ENCODE assay signal across 10 mouse cellular contexts in the genomic region with DNA sequence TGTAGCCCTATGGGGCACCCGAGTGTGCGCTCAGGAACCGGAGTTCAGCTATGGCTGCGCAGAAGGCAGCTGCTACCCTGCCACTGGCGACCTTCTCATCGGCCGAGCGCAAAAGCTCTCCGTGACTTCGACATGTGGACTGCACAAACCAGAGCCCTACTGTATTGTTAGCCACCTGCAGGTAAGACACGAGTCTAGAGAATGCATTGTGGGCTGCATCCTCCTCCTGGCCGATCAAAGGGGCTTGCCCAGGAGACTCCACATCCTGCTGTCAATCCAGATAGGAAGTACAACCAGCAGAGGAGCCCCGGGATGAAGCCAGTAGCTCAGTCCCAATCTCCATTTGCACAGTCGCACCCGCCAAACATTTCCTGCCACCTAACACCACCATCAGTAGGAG. TPM values are rescaled to one million over a fixed set of nuclear protein-coding genes. Genes with fewer than 3 reads are reported as not detected.
DNase-seq lines count a peak whose midpoint lies in the region; ATAC-seq and TF ChIP-seq lines count a peak whose summit lies in the region.
"Had no signal": no experiment of that assay in that cellular context is flagged by ENCODE, and none has a peak within 500 bp of the region (broad histone marks: within the 10 kb centered on the region; RNA-seq: fewer than 3 reads in every experiment).

No protein-coding gene starts in this region.

- H3K4me1 ChIP-seq in kidney, embryonic 15.5 days, result peaks cover 82% of the 10 kb centered on the region

- no peak for ATAC-seq in kidney, embryonic 15.5 days (replicated peaks; ENCODE audit: low FRiP score)

- peak overlapping the region; percentile 76 for H3K9ac ChIP-seq in kidney, embryonic 15.5 days

- peak overlapping the region; percentile 95 for H3K27ac ChIP-seq in kidney, embryonic 15.5 days

- no peak for TF ChIP-seq POLR2A in myocyte (IDR thresholded peaks at IDR 0.05; ENCODE audit: insufficient read length, low read depth)

- peak overlapping the region; percentile 75 for H3K4me3 ChIP-seq in kidney, embryonic 15.5 days (replicated peaks)
- H3K4me3 ChIP-seq in myocyte, result peak overlapping the region; percentile 85

- peak overlapping the region; percentile 81 for H3K4me2 ChIP-seq in kidney, embryonic 15.5 days
- peak overlapping the region; percentile 82 for H3K4me2 ChIP-seq in myocyte (ENCODE audit: low read depth)

- peak overlapping the region; percentile 25 for H3ac ChIP-seq in myocyte (ENCODE audit: control insufficient read depth, insufficient read length)

- no peaks in the 10 kb centered on the region for H3K27me3 ChIP-seq in kidney, embryonic 15.5 days
- H3K27me3 ChIP-seq in myocyte (ENCODE audit: control insufficient read depth, insufficient read depth, insufficient read length), result no peaks in the 10 kb centered on the region

- H3K36me3 ChIP-seq in kidney, embryonic 15.5 days, result peaks cover 28% of the 10 kb centered on the region
- H3K36me3 ChIP-seq in myocyte (ENCODE audit: control insufficient read depth, insufficient read depth), result peaks cover 7% of the 10 kb centered on the region

- WGBS in kidney, embryonic 15.5 days, result 3% methylated on average over 15 of the region's 15 CpGs

- peaks cover 33% of the 10 kb centered on the region for H3K79me2 ChIP-seq in myocyte (ENCODE audit: control insufficient read depth, insufficient read depth)

- DNase-seq in right cerebral cortex, postnatal 25 days, result peak; percentile 11
- DNase-seq in right cerebral cortex, postnatal 14 days, result no peak
- peak; percentile 27 to 45 for DNase-seq in heart, adult 18-20 months
- no peak for DNase-seq in natural killer cell, adult 2 months (ENCODE audit: low spot score in 2 of 2)
- no peak for DNase-seq in layer of hippocampus, adult 9-11 months
- DNase-seq in spleen, adult 12 weeks (ENCODE audit: low spot score), result no peak

- H3K9me3 ChIP-seq in kidney, embryonic 15.5 days (replicated peaks), result no peaks in the 10 kb centered on the region

TF ChIP-seq in myocyte, 11 proteins besides CTCF, POLR2A, EP300 and RAD21:
- TF ChIP-seq MYOG (IDR thresholded peaks at IDR 0.05; ENCODE audit: control insufficient read depth in 1 of 3, insufficient read depth in 1 of 3, insufficient read length in 2 of 3, low read depth in 2 of 3), result peak in 2 of 3 experiments; percentile 7 to 26
- no peak for TF ChIP-seq E2F4 (IDR thresholded peaks at IDR 0.05; ENCODE audit: insufficient read depth)

RNA-seq across cellular contexts. Expression of gene Lamb1, which starts 1.7 kb away (rescaled TPM):
- total RNA-seq in heart, adult 18-20 months (2021), result 10 to 100 TPM; 49.0 to 56.0 TPM
- polyA plus RNA-seq in kidney, embryonic 15.5 days (2015; fragmentation: Nextera tagmentation; extraction: Ambion mirVana), result 134 and 144 TPM in 2 replicates
- polyA plus RNA-seq in myocyte (2012; fragmentation: generic; extraction: Trizol), result 69.4 TPM

RNA-seq across cellular contexts. Expression of gene Gm6993, which starts 26.1 kb away (rescaled TPM):
- not detected for total RNA-seq in heart, adult 18-20 months (2021)
- polyA plus RNA-seq in kidney, embryonic 15.5 days (2015; fragmentation: Nextera tagmentation; extraction: Ambion mirVana), result not detected in 2 replicates
- polyA plus RNA-seq in myocyte (2012; fragmentation: generic; extraction: Trizol), result not detected
- total RNA-seq: adrenal gland, postnatal 36 days; layer of hippocampus, postnatal 36 days had no signal

Comparison
In these comparisons a context has a peak if more than half of its experiments do, and no peak if none do; other contexts are left out.
1. DNase-seq: peak in right cerebral cortex, postnatal 25 days (single experiment) and heart, adult 18-20 months (2 of 2); none in right cerebral cortex, postnatal 14 days (single experiment), natural killer cell, adult 2 months (0 of 2), layer of hippocampus, adult 9-11 months (single experiment) and spleen, adult 12 weeks (single experiment).